Mouse (Mus musculus) right cerebral cortex, postnatal 4 days (tissue): ENCODE results near the gene Rasal2.
"Not testable (repeated sequence)": the region's sequence is repeated elsewhere in the genome, so short reads cannot be mapped to it uniquely, and the experiment has no call there.

Experiments
- DNase-seq: peaks from one replicate; pipeline ENCODE4 v3.0.0-alpha.2; 2022

The Rasal2 gene

GRCm38 (mm10) chr1:157236650-157237344 lies 175.6 kb downstream of the Rasal2 start:
- not testable (repeated sequence) for DNase-seq

- no peak for DNase-seq
These were observed 178.9 kb downstream of the Rasal2 start for GRCm38 (mm10) chr1:157233451-157233850.

GRCm38 (mm10) chr1:157232372-157232771 lies 180.0 kb downstream of the Rasal2 start:
- no peak for DNase-seq

- DNase-seq: peak; percentile 30
These were observed 181.4 kb downstream of the Rasal2 start for GRCm38 (mm10) chr1:157231016-157231415.

GRCm38 (mm10) chr1:157230386-157230785 lies 182.0 kb downstream of the Rasal2 start:
- no peak for DNase-seq

GRCm38 (mm10) chr1:157225013-157225412 lies 187.4 kb downstream of the Rasal2 start:
- DNase-seq: no peak

GRCm38 (mm10) chr1:157220910-157221309 lies 191.5 kb downstream of the Rasal2 start:
- no peak for DNase-seq

- DNase-seq: no peak
These were observed 191.9 kb downstream of the Rasal2 start for GRCm38 (mm10) chr1:157220466-157220865.

GRCm38 (mm10) chr1:157208754-157209153 lies 203.6 kb downstream of the Rasal2 start:
- no peak for DNase-seq

- DNase-seq: no peak
These were observed 206.7 kb downstream of the Rasal2 start for GRCm38 (mm10) chr1:157205685-157206084.

- peak; percentile 13 for DNase-seq
These were observed 229.4 kb downstream of the Rasal2 start for GRCm38 (mm10) chr1:157183043-157183442.

GRCm38 (mm10) chr1:157182431-157182830 lies 230.0 kb downstream of the Rasal2 start:
- DNase-seq: no peak

- no peak for DNase-seq
These were observed 231.3 kb downstream of the Rasal2 start for GRCm38 (mm10) chr1:157181081-157181480.

GRCm38 (mm10) chr1:157178988-157179764 lies 233.2 kb downstream of the Rasal2 start:
- no peak for DNase-seq

- no peak for DNase-seq
These were observed 243.1 kb downstream of the Rasal2 start for GRCm38 (mm10) chr1:157169292-157169691.

- DNase-seq: no peak
These were observed 243.5 kb downstream of the Rasal2 start for GRCm38 (mm10) chr1:157168891-157169290.

- no peak for DNase-seq
These were observed 258.6 kb downstream of the Rasal2 start for GRCm38 (mm10) chr1:157153781-157154180.

- no peak for DNase-seq
These were observed 262.3 kb downstream of the Rasal2 start for GRCm38 (mm10) chr1:157150107-157150506.

- DNase-seq: no peak
These were observed 267.8 kb downstream of the Rasal2 start for GRCm38 (mm10) chr1:157144621-157145020.

- no peak for DNase-seq
These were observed 269.0 kb downstream of the Rasal2 start for GRCm38 (mm10) chr1:157143326-157143932.

GRCm38 (mm10) chr1:157141014-157141413 lies 271.4 kb downstream of the Rasal2 start:
- no peak for DNase-seq

- DNase-seq: no peak
These were observed 274.5 kb downstream of the Rasal2 start for GRCm38 (mm10) chr1:157137854-157138241.

GRCm38 (mm10) chr1:157137132-157137853 lies 275.1 kb downstream of the Rasal2 start:
- peak; percentile 47 for DNase-seq
